ENCODE assay signal across 21 mouse cellular contexts in genomic region chr12:107855547-107855946, GRCm38 (mm10).
DNase-seq lines count a peak whose midpoint lies in the region; ATAC-seq and TF ChIP-seq lines count a peak whose summit lies in the region.
"Had no signal": no experiment of that assay in that cellular context is flagged by ENCODE, and none has a peak within 500 bp of the region (broad histone marks: within the 10 kb centered on the region; RNA-seq: fewer than 3 reads in every experiment).

No protein-coding gene starts in this region.

- peak; percentile 62 for DNase-seq in heart, adult 11 months
- DNase-seq in heart, postnatal 36 days: no peak
- no peak for DNase-seq in lung, postnatal 0 days (ENCODE audit: low spot score)
- no peak for DNase-seq in gastrocnemius, postnatal 14 days
- DNase-seq: adrenal gland, postnatal 14 days; cerebellum, adult 11-12 months; cerebellum, adult 9-10 months; cerebellum, postnatal 25 days; heart, adult 2 months; heart, postnatal 14 days had no signal

- 0 out of 2 replicates have a peak overlapping the region, but pooled peaks have one; percentile 27 for H3K27ac ChIP-seq in lung, embryonic 15.5 days
- H3K27ac ChIP-seq in lung, postnatal 0 days (ENCODE audit: low read length): no peak overlapping the region
- H3K27ac ChIP-seq in intestine, embryonic 16.5 days (ENCODE audit: low read length): no peak overlapping the region
- H3K27ac ChIP-seq: embryonic facial prominence, embryonic 13.5 days; heart, adult 2 months; heart, embryonic 15.5 days; hindbrain, embryonic 10.5 days; hindbrain, embryonic 14.5 days had no signal

- no peaks in the 10 kb centered on the region for H3K9me3 ChIP-seq in lung, embryonic 15.5 days
- no peaks in the 10 kb centered on the region for H3K9me3 ChIP-seq in lung, postnatal 0 days (ENCODE audit: low read length)
- H3K9me3 ChIP-seq in intestine, embryonic 16.5 days (ENCODE audit: control insufficient read depth, low read length): no peaks in the 10 kb centered on the region
- H3K9me3 ChIP-seq: embryonic facial prominence, embryonic 13.5 days; heart, embryonic 15.5 days; hindbrain, embryonic 10.5 days had no signal

- TF ChIP-seq EP300 in lung, postnatal 0 days (IDR thresholded peaks at IDR 0.05): no peak

- H3K9ac ChIP-seq in lung, embryonic 15.5 days: no peak overlapping the region
- no peak overlapping the region for H3K9ac ChIP-seq in lung, postnatal 0 days (replicated peaks; ENCODE audit: low read depth)
- H3K9ac ChIP-seq in intestine, embryonic 16.5 days (ENCODE audit: low read depth, low read length): no peak overlapping the region
- H3K9ac ChIP-seq: embryonic facial prominence, embryonic 13.5 days; heart, embryonic 15.5 days; hindbrain, embryonic 14.5 days had no signal

- no peaks in the 10 kb centered on the region for H3K36me3 ChIP-seq in lung, embryonic 15.5 days
- no peaks in the 10 kb centered on the region for H3K36me3 ChIP-seq in lung, postnatal 0 days (ENCODE audit: insufficient read depth, low read length)
- H3K36me3 ChIP-seq in intestine, embryonic 16.5 days (ENCODE audit: control insufficient read depth, insufficient read depth, low read length): no peaks in the 10 kb centered on the region
- H3K36me3 ChIP-seq: embryonic facial prominence, embryonic 13.5 days; heart, embryonic 15.5 days; hindbrain, embryonic 10.5 days had no signal

- H3K4me3 ChIP-seq in lung, embryonic 15.5 days: no peak overlapping the region
- no peak overlapping the region for H3K4me3 ChIP-seq in lung, postnatal 0 days (ENCODE audit: low read depth, low read length)
- no peak overlapping the region for H3K4me3 ChIP-seq in intestine, embryonic 16.5 days (ENCODE audit: low read length)
- H3K4me3 ChIP-seq: embryonic facial prominence, embryonic 13.5 days; heart, adult 2 months; heart, embryonic 15.5 days; hindbrain, embryonic 10.5 days had no signal

- no peaks in the 10 kb centered on the region for H3K27me3 ChIP-seq in lung, embryonic 15.5 days
- no peaks in the 10 kb centered on the region for H3K27me3 ChIP-seq in lung, postnatal 0 days (replicated peaks; ENCODE audit: insufficient read depth, low read length)
- no peaks in the 10 kb centered on the region for H3K27me3 ChIP-seq in intestine, embryonic 16.5 days (replicated peaks; ENCODE audit: control insufficient read depth, insufficient read depth, low read length)
- H3K27me3 ChIP-seq: CH12.LX; embryonic facial prominence, embryonic 13.5 days; heart, embryonic 15.5 days had no signal

- WGBS in lung, embryonic 15.5 days: 44% methylated on average over 4 of the region's 4 CpGs
- 42% methylated on average over 4 of the region's 4 CpGs for WGBS in lung, postnatal 0 days
- WGBS in intestine, embryonic 16.5 days: 59% methylated on average over 4 of the region's 4 CpGs

- no peak for ATAC-seq in lung, embryonic 15.5 days (ENCODE audit: borderline replicate concordance, extremely low read depth, low FRiP score, low TSS enrichment)
- no peak for ATAC-seq in lung, postnatal 0 days
- ATAC-seq in intestine, embryonic 16.5 days: peak; percentile 38; the same call in 1 of the 2 replicates
- ATAC-seq: activated CD4-positive, CD25-positive, alpha-beta regulatory T cell, adult 4 months; forebrain, embryonic 14.5 days; Patski had no signal

- intact Hi-C loops in heart, postnatal 36 days (cut with DNase I): no loop called here
- intact Hi-C loops in gastrocnemius, postnatal 14 days (cut with DNase I; ENCODE audit: low total_unique reads): no loop called here

- no peak for TF ChIP-seq CTCF in lung, postnatal 0 days (IDR thresholded peaks at IDR 0.05)

- no peak overlapping the region for H3K4me2 ChIP-seq in lung, embryonic 15.5 days
- H3K4me2 ChIP-seq in lung, postnatal 0 days (replicated peaks; ENCODE audit: low read depth, low read length): no peak overlapping the region
- no peak overlapping the region for H3K4me2 ChIP-seq in intestine, embryonic 16.5 days (ENCODE audit: low read depth, low read length)
- H3K4me2 ChIP-seq: embryonic facial prominence, embryonic 13.5 days; heart, embryonic 11.5 days; heart, embryonic 15.5 days; hindbrain, embryonic 14.5 days had no signal

- H3K4me1 ChIP-seq in lung, embryonic 15.5 days: peaks cover 35% of the 10 kb centered on the region
- no peaks in the 10 kb centered on the region for H3K4me1 ChIP-seq in lung, postnatal 0 days (ENCODE audit: insufficient read depth, low read depth, low read length)
- H3K4me1 ChIP-seq in intestine, embryonic 16.5 days (ENCODE audit: control insufficient read depth, insufficient read depth, low read length): peaks cover 19% of the 10 kb centered on the region
- H3K4me1 ChIP-seq: heart, embryonic 15.5 days had no signal
